Mouse (Mus musculus) gastrocnemius, postnatal 14 days (tissue): ENCODE results near the gene Vps25. TPM values are rescaled to one million over a fixed set of nuclear protein-coding genes. Genes with fewer than 3 reads are reported as not detected.

Source experiments
- DNase-seq: peaks from one replicate; pipeline ENCODE4 v3.0.0; 2021; ENCODE audit warnings: mixed read lengths
- intact Hi-C: fragments of 180-260 bp; cut with DNase I; formaldehyde crosslinking; loops from one replicate; pipeline ENCODE4 v1.15.1; 2025; ENCODE audit warnings: low total_unique reads
- total RNA-seq, 2 experiments: library from RNA; stranded (reverse); gene quantifications; 2 replicates each; pipeline ENCODE4 v1.2.3; 2021

The Vps25 gene
- total RNA-seq, 2 experiments from 2014 or later: 38.1 to 39.0 TPM

GRCm38 (mm10) chr11:101264954-101265471 is 11.5 kb downstream of the Vps25 start:
- intact Hi-C loops: no loop called here
- DNase-seq: no peak

GRCm38 (mm10) chr11:101265906-101266305 is 12.4 kb downstream of the Vps25 start:
- intact Hi-C loops: no loop called here
- DNase-seq: no peak

GRCm38 (mm10) chr11:101269577-101270116 is 16.1 kb downstream of the Vps25 start:
- no peak for DNase-seq
- intact Hi-C loops: no loop called here

- no peak for DNase-seq
- intact Hi-C loops: no loop called here
Observed at GRCm38 (mm10) chr11:101272446-101272845, 18.9 kb downstream of the Vps25 start.

GRCm38 (mm10) chr11:101275309-101275708 is 21.8 kb downstream of the Vps25 start:
- no peak for DNase-seq
- intact Hi-C loops: no loop called here

- DNase-seq: no peak
- intact Hi-C loops: no loop called here
Observed at GRCm38 (mm10) chr11:101276319-101277070, 23.0 kb downstream of the Vps25 start.

GRCm38 (mm10) chr11:101277381-101278222 is 24.1 kb downstream of the Vps25 start:
- intact Hi-C loops: no loop called here
- no peak for DNase-seq

GRCm38 (mm10) chr11:101278223-101279192 is 25.0 kb downstream of the Vps25 start, which contains the start of the genes Cntd1 and Coa3:
Gene Cntd1, plus strand, starts transcription at chr11:101279012.
Gene Coa3, minus strand, starts transcription at chr11:101279114.
- intact Hi-C loops: no loop called here
- peak; percentile 82 for DNase-seq

GRCm38 (mm10) chr11:101279193-101279569 is 25.7 kb downstream of the Vps25 start:
- no peak for DNase-seq
- intact Hi-C loops: no loop called here

GRCm38 (mm10) chr11:101280837-101281236 is 27.3 kb downstream of the Vps25 start:
- intact Hi-C loops: no loop called here
- no peak for DNase-seq

- intact Hi-C loops: no loop called here
- DNase-seq: no peak
Observed at GRCm38 (mm10) chr11:101282896-101283295, 29.4 kb downstream of the Vps25 start.

- DNase-seq: no peak
- intact Hi-C loops: no loop called here
Observed at GRCm38 (mm10) chr11:101283805-101284204, 30.3 kb downstream of the Vps25 start.

GRCm38 (mm10) chr11:101287306-101287705 is 33.8 kb downstream of the Vps25 start:
- intact Hi-C loops: no loop called here
- DNase-seq: no peak

GRCm38 (mm10) chr11:101291231-101291630 is 37.7 kb downstream of the Vps25 start:
- intact Hi-C loops: no loop called here
- DNase-seq: no peak

GRCm38 (mm10) chr11:101295191-101295590 is 41.7 kb downstream of the Vps25 start:
- DNase-seq: no peak

GRCm38 (mm10) chr11:101300881-101301280 is 47.4 kb downstream of the Vps25 start:
- DNase-seq: no peak
- intact Hi-C loops: loop anchor here (2.0 kb wide), 1 partner anchor 90 kb away; no protein-coding TSS in a partner anchor

More at GRCm38 (mm10) chr11:101295191-101295590, 41.7 kb downstream of the Vps25 start:
- intact Hi-C loops: no loop called here

- intact Hi-C loops: loop anchor here (2.0 kb wide), 1 partner anchor 91 kb away; no protein-coding TSS in a partner anchor
Observed at GRCm38 (mm10) chr11:101301299-101302003, 47.9 kb downstream of the Vps25 start.

More at GRCm38 (mm10) chr11:101301299-101302003, 47.9 kb downstream of the Vps25 start:
- no peak for DNase-seq
